Mouse (Mus musculus): Measurements from ENCODE around the gene Rnf43.

The Rnf43 gene

GRCm38 (mm10) chr11:87662407-87662806, at the start of gene Rnf43:
Gene Rnf43 (plus strand): TSS chr11:87662722.
- DNase-seq: peak; percentile 88

GRCm38 (mm10) chr11:87613972-87614371, 48.5 kb upstream of the Rnf43 start:
- DNase-seq: no peak

GRCm38 (mm10) chr11:87615551-87615950, 47.0 kb upstream of the Rnf43 start:
- DNase-seq: peak; percentile 61

- DNase-seq: peak; percentile 22
Observed at GRCm38 (mm10) chr11:87615952-87616351, 46.6 kb upstream of the Rnf43 start.

- no peak for DNase-seq
Observed at GRCm38 (mm10) chr11:87616790-87617474, 45.6 kb upstream of the Rnf43 start, which contains the start of gene Hsf5. Gene Hsf5 (plus strand): TSS chr11:87617164.

GRCm38 (mm10) chr11:87617606-87618005, 44.9 kb upstream of the Rnf43 start:
- no peak for DNase-seq

GRCm38 (mm10) chr11:87623160-87623559, 39.4 kb upstream of the Rnf43 start:
- DNase-seq: no peak

- peak; percentile 70 for DNase-seq
Observed at GRCm38 (mm10) chr11:87629859-87630258, 32.7 kb upstream of the Rnf43 start.

- DNase-seq: no peak
Observed at GRCm38 (mm10) chr11:87638793-87639192, 23.7 kb upstream of the Rnf43 start.

GRCm38 (mm10) chr11:87639206-87639605, 23.3 kb upstream of the Rnf43 start:
- DNase-seq: peak; percentile 74

- DNase-seq: no peak
Observed at GRCm38 (mm10) chr11:87642865-87643264, 19.7 kb upstream of the Rnf43 start.

- DNase-seq: no peak
Observed at GRCm38 (mm10) chr11:87654693-87655092, 7.8 kb upstream of the Rnf43 start.

- no peak for DNase-seq
Observed at GRCm38 (mm10) chr11:87659216-87659615, 3.3 kb upstream of the Rnf43 start.

GRCm38 (mm10) chr11:87662822-87663221, 300 bp downstream of the Rnf43 start:
- DNase-seq: no peak

GRCm38 (mm10) chr11:87663948-87664347, 1.4 kb downstream of the Rnf43 start:
- DNase-seq: no peak

- DNase-seq: no peak
Observed at GRCm38 (mm10) chr11:87664521-87664920, 2.0 kb downstream of the Rnf43 start.

GRCm38 (mm10) chr11:87665224-87665623, 2.7 kb downstream of the Rnf43 start:
- DNase-seq: peak; percentile 4

- no peak for DNase-seq
Observed at GRCm38 (mm10) chr11:87665658-87666057, 3.1 kb downstream of the Rnf43 start.

GRCm38 (mm10) chr11:87666256-87667035, 3.9 kb downstream of the Rnf43 start:
- DNase-seq: no peak

- DNase-seq: no peak
Observed at GRCm38 (mm10) chr11:87667107-87668090, 4.9 kb downstream of the Rnf43 start.

GRCm38 (mm10) chr11:87673282-87673681, 10.8 kb downstream of the Rnf43 start:
- DNase-seq: no peak

- DNase-seq: no peak
Observed at GRCm38 (mm10) chr11:87675606-87676005, 13.1 kb downstream of the Rnf43 start.

GRCm38 (mm10) chr11:87677756-87678155, 15.2 kb downstream of the Rnf43 start:
- no peak for DNase-seq

Data from retina, postnatal 1 day (tissue).